Mouse (Mus musculus) kidney, adult 2 months (tissue): ENCODE data around the gene Hdac7. TPM values are rescaled to one million over a fixed set of nuclear protein-coding genes. Genes with fewer than 3 reads are reported as not detected.

Experiments
- DNase-seq: peaks from one replicate; pipeline ENCODE4 v3.0.0; 2021
- H3K27ac ChIP-seq: fragments of 200-500 bp; 2 replicates; pipeline ENCODE4 v1.5.1; 2012; ENCODE audit warnings: low read depth, low read length, control low read depth, inconsistent platforms; ENCODE audit not compliant: insufficient read depth
- H3K27me3 ChIP-seq: fragments of 200-500 bp; replicated peaks from 2 replicates; pipeline ENCODE4 v1.6.1; 2012; ENCODE audit warnings: mild to moderate bottlenecking, moderate library complexity, low read length, inconsistent platforms; ENCODE audit not compliant: control insufficient read depth, insufficient read depth
- H3K36me3 ChIP-seq: fragments of 200-500 bp; 2 replicates; pipeline ENCODE4 v1.6.1; 2012; ENCODE audit warnings: mild to moderate bottlenecking, moderate library complexity, low read length, inconsistent platforms; ENCODE audit not compliant: control insufficient read depth, insufficient read depth
- H3K4me1 ChIP-seq: fragments of 200-500 bp; 2 replicates; pipeline ENCODE4 v1.6.1; 2011; ENCODE audit warnings: low read length; ENCODE audit not compliant: control insufficient read depth, insufficient read depth
- H3K4me3 ChIP-seq: fragments of 200-500 bp; 2 replicates; pipeline ENCODE4 v1.5.1; 2011; ENCODE audit warnings: mild to moderate bottlenecking, low read depth, low read length, control low read depth; ENCODE audit not compliant: insufficient read depth
- CTCF ChIP-seq: fragments of 200-500 bp; conservative IDR thresholded peaks from 2 replicates; pipeline ENCODE4 v1.5.1; 2011; ENCODE audit warnings: low read depth, mild to moderate bottlenecking, control low read depth, low read length, moderate library complexity, mixed read lengths; ENCODE audit not compliant: insufficient read depth, insufficient read length
- POLR2A ChIP-seq: fragments of 200-500 bp; IDR thresholded peaks from one replicate; pipeline ENCODE4 v1.6.1; 2011; ENCODE audit warnings: low read depth, low read length, control low read depth
- WGBS: fragments of 180-500 bp; shearing (Covaris S2); methylation state at CpG from one replicate; pipeline ENCODE4 v1.1.7; 2018; 5-methylcytosine and 5-hydroxymethylcytosine counted together
- polyA plus RNA-seq: library from polyadenylated mRNA; depleted of rRNA; stranded (reverse); fragments of >200 nt; gene quantifications from 2 replicates; pipeline ENCODE4 v1.2.3, GENCODE M21; 2012; rRNA removed

The Hdac7 gene
- polyA plus RNA-seq, 1 experiment = 41.6 TPM

DNA sequence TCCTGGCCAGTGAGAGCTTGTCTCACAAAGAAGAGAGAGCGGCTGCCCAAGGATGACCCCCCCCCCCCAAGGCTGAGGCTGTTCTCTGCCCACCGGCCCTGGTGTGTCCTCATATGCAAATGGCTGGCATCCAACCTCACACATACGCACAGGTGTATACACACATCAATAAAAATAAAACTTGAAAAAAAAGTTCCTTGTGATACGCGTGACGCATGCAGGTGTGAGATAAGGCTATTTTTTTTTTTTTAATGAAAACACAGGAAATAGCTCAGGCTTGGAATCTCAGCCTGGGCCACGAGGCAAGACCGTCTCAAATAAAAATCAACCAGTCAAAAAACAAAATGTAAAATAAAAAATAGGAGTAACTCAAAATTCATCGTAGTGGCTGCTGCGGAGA lies 98.0 kb downstream of the Hdac7 start:
- DNase-seq = no peak
- Histone ChIP-seq H3K27ac (no peak overlapping the region), H3K36me3 (peaks cover 18% of the 10 kb centered on the region), H3K4me1 (peaks cover 22% of the 10 kb centered on the region), H3K4me3 (no peak overlapping the region), H3K27me3 (no peaks in the 10 kb centered on the region)
- 81% methylated on average over 10 of the region's 10 CpGs for WGBS
- no peak for TF ChIP-seq CTCF
- TF ChIP-seq POLR2A = no peak

DNA sequence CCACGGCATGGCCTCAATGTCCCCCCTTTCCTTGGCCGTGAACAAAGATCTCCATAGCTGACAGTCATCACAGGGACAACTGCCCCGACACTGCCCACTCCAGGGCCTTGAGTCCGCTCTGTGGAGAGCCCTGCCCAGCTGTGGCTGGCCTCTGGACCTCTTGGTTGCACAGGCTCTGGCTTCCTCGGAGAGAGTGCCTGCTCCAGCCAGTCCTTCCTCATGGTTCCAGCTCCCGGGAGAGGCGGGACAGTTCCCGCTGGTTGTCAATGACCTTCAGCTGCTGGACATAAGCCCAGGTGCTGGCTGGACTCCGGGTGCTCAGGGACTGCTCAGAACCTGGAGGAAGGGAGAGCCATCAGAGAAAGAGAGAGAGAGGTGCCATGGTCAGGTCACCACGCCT lies 99.0 kb downstream of the Hdac7 start:
- TF ChIP-seq POLR2A = no peak
- TF ChIP-seq CTCF = no peak
- Histone ChIP-seq H3K36me3 (peaks cover 16% of the 10 kb centered on the region), H3K4me3 (no peak overlapping the region), H3K4me1 (peaks cover 22% of the 10 kb centered on the region), H3K27me3 (no peaks in the 10 kb centered on the region), H3K27ac (peak overlapping the region; percentile 14)
- WGBS = 26% methylated on average over 10 of the region's 10 CpGs
- DNase-seq = peak; percentile 95

DNA sequence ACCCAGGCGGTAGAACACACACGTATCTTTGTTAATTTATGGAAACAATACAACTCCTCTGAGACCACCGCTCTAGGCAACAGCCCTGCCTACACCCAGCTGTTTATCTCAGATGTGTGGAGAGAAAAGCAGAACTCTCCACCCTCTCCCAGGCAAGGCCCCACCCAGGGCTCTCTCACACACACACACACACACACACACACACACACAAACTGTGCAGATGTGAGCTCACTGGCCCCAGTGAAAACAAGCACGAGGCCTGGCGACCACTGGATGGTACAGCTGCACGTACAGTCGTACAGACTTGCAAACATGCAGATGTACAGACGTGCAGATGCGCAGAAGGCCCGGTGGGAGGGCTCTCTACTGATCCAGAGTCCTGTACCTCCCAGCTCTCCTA lies 99.4 kb downstream of the Hdac7 start:
- no peaks in the 10 kb centered on the region for H3K27me3 ChIP-seq
- no peak for DNase-seq
- peaks cover 22% of the 10 kb centered on the region for H3K4me1 ChIP-seq
- TF ChIP-seq CTCF = no peak
- TF ChIP-seq POLR2A = no peak
- H3K4me3 ChIP-seq = no peak overlapping the region
- H3K27ac ChIP-seq = peak overlapping the region; percentile 14
- peaks cover 12% of the 10 kb centered on the region for H3K36me3 ChIP-seq
- 80% methylated on average over 10 of the region's 10 CpGs for WGBS

DNA sequence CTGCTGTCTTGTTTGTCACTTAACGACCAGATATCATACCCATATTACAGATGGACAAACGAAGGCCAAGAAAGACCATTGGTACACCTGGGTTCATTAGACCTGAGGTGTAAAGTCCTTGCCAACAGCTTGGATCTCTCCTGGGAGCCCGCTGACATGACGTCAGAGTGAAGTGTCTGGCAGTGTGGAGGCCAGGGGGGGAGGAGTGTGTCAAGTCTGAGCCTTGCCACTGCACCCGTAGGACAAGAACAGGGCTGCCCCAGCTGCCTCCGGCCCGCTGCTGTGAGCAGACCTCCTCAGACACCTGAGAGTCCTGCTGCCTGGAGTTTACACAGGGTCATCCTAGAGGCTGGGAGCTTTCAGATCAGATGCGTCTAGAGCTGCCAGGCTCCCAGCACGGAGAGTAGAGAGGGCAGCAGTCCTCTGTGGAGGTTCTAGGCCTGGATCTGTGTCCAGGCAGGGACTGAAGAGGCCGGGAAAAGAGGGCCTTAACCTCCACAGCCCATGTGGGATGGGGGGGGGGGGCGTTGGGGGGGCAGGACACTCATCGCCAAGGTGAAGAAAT lies 100.3 kb downstream of the Hdac7 start:
- no peak for DNase-seq
- peaks cover 8% of the 10 kb centered on the region; the same call in 1 of the 2 replicates for H3K36me3 ChIP-seq
- TF ChIP-seq POLR2A (no peak), CTCF (no peak)
- WGBS = 56% methylated on average over 12 of the region's 12 CpGs
- no peak overlapping the region for H3K27ac ChIP-seq
- peaks cover 22% of the 10 kb centered on the region for H3K4me1 ChIP-seq
- H3K27me3 ChIP-seq = no peaks in the 10 kb centered on the region
- H3K4me3 ChIP-seq = no peak overlapping the region

GRCm38 (mm10) chr15:97743210-97743609 lies 101.1 kb downstream of the Hdac7 start:
- Histone ChIP-seq H3K4me1 (peaks cover 22% of the 10 kb centered on the region), H3K4me3 (no peak overlapping the region), H3K27ac (no peak overlapping the region), H3K36me3 (peaks cover 8% of the 10 kb centered on the region; the same call in 1 of the 2 replicates), H3K27me3 (no peaks in the 10 kb centered on the region)
- peak; percentile 58 for DNase-seq
- TF ChIP-seq POLR2A (no peak), CTCF (no peak)
- 57% methylated on average over 5 of the region's 5 CpGs for WGBS

Other genes starting within 250 kb of the Hdac7 start
- 4.9 and 6.9 TPM in 2 replicates for gene Rpap3, start 138.7 kb downstream of the Hdac7 start, polyA plus RNA-seq
- 2.4 and 2.9 TPM in 2 replicates for gene Endou, start 113.2 kb downstream of the Hdac7 start, polyA plus RNA-seq
- 136 and 184 TPM in 2 replicates for gene Rapgef3, start 76.5 kb downstream of the Hdac7 start, polyA plus RNA-seq
- gene Slc48a1, start 66.0 kb downstream of the Hdac7 start, polyA plus RNA-seq = 182 and 203 TPM in 2 replicates
- gene Vdr, start 66.1 kb upstream of the Hdac7 start, polyA plus RNA-seq = 96.6 and 114 TPM in 2 replicates
- gene Tmem106c, start 119.7 kb upstream of the Hdac7 start, polyA plus RNA-seq = 69.4 and 74.9 TPM in 2 replicates
- gene Col2a1, start 160.2 kb upstream of the Hdac7 start, polyA plus RNA-seq = 0.01 TPM in 1 of 2 replicates, not detected in the other
- 44.8 and 56.2 TPM in 2 replicates for gene Pfkm, start 248.1 kb upstream of the Hdac7 start, polyA plus RNA-seq
- gene Senp1, start 249.2 kb upstream of the Hdac7 start, polyA plus RNA-seq = 7.9 and 8.1 TPM in 2 replicates